Mouse (Mus musculus) heart, embryonic 10.5 days (tissue): Measurements from ENCODE around the gene Hist1h1d. TPM values are rescaled to one million over a fixed set of nuclear protein-coding genes. Genes with fewer than 3 reads are reported as not detected.
"Not testable (repeated sequence)": the region's sequence is repeated elsewhere in the genome, so short reads cannot be mapped to it uniquely, and the experiment has no call there.

ENCODE experiments used
- DNase-seq: peaks from one replicate; pipeline ENCODE4 v3.0.0-alpha.2; 2017; ENCODE audit warnings: low spot score
- H3K27ac ChIP-seq: fragments of 300-500 bp; sonication (generic); 2 replicates; pipeline ENCODE4 v1.5.1; 2016; ENCODE audit warnings: mild to moderate bottlenecking
- H3K27me3 ChIP-seq: fragments of 300-500 bp; sonication (generic); 2 replicates; pipeline ENCODE4 v1.6.1; 2016; ENCODE audit warnings: mild to moderate bottlenecking; ENCODE audit not compliant: poor library complexity, insufficient read depth, severe bottlenecking
- H3K36me3 ChIP-seq: fragments of 300-500 bp; sonication (generic); 2 replicates; pipeline ENCODE4 v1.6.1; 2016; ENCODE audit warnings: mild to moderate bottlenecking, moderate library complexity
- H3K4me1 ChIP-seq: fragments of 300-500 bp; sonication (generic); 2 replicates; pipeline ENCODE4 v1.6.1; 2016; ENCODE audit warnings: mild to moderate bottlenecking
- H3K4me3 ChIP-seq: fragments of 300-500 bp; sonication (generic); 2 replicates; pipeline ENCODE4 v1.5.1; 2016; ENCODE audit warnings: mild to moderate bottlenecking, moderate library complexity
- H3K9me3 ChIP-seq: fragments of 300-500 bp; sonication (generic); 2 replicates; pipeline ENCODE4 v1.6.1; 2016; ENCODE audit warnings: mild to moderate bottlenecking, moderate library complexity
- whole genome bisulfite sequencing: fragments of 180-500 bp; shearing (Covaris S2); methylation state at CpG from one replicate; pipeline ENCODE4 v1.1.7; 2016; 5-methylcytosine and 5-hydroxymethylcytosine counted together
- polyA plus RNA-seq: library from polyadenylated mRNA; unstranded; fragments of >200 nt; fragmentation: Nextera tagmentation; extraction: Ambion mirVana; gene quantifications from 2 replicates; pipeline ENCODE4 v1.2.1, GENCODE M21; 2016

Hist1h1d gene
- polyA plus RNA-seq, 1 experiment from 2014 or later = 0.36 TPM

DNA sequence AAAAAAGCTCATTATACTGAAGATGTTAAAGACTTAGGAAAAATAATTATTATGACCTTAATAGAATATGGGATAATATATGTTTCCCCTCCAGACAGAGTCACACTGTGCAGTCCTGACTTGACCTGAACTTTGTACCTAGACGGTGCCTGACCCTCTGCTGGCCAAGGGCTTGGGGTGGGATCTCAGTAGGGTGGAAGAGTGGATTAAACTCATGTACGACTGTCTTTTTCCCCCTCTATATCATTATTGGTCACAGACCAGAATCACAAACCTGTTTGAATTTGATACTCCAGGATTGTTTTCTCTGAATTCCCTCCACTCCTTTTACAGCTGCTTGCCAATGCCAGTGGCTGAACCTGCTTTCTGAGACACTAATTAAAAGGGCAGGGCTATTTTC is 7.6 kb downstream of the Hist1h1d start:
- H3K4me3 ChIP-seq, DNase-seq: not testable (repeated sequence)

GRCm38 (mm10) chr13:23561531-23561882 is 8.4 kb downstream of the Hist1h1d start:
- not testable (repeated sequence) for DNase-seq, H3K27ac ChIP-seq, H3K36me3 ChIP-seq, H3K27me3 ChIP-seq, H3K4me1 ChIP-seq, H3K9me3 ChIP-seq
- 0% methylated on average over 2 of the region's 5 CpGs for WGBS
- peak overlapping the region; percentile 55 for H3K4me3 ChIP-seq

More for the DNA sequence above, 7.6 kb downstream of the Hist1h1d start:
- H3K9me3 ChIP-seq, H3K4me1 ChIP-seq, H3K36me3 ChIP-seq, H3K27me3 ChIP-seq, H3K27ac ChIP-seq: not testable (repeated sequence)
- 44% methylated on average over 2 of the region's 2 CpGs for WGBS

DNA sequence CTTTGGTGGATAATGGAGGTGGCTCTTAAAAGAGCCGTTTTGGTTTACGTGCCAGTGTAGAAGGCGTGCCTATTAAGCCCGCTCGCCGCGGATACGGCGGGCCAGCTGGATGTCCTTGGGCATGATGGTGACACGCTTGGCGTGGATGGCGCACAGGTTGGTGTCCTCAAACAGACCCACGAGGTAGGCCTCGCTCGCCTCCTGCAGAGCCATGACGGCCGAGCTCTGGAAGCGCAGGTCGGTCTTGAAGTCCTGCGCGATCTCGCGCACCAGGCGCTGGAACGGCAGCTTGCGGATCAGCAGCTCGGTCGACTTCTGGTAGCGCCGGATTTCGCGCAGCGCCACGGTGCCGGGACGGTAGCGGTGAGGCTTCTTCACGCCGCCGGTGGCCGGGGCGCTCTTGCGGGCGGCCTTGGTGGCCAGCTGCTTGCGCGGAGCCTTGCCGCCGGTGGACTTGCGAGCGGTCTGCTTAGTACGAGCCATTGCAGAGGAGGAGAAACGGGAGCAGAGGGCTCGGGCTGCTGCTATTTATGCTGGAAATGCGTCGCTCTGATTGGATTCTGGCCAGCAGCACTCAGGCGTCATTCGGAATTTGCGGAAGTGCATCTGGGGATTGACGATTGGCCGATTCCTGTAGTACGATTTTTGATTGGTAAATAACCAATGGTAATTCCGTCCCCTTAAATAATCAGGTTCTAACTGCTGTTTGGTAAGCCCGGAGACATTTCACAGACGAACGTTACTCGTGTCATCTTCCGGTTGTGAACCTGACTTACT is 9.0 kb downstream of the Hist1h1d start, which contains the start of gene Hist1h3e:
Gene Hist1h3e (minus strand): TSS at position 487 of the 777 bp plus-strand sequence.
- not testable (repeated sequence) for H3K9me3 ChIP-seq, H3K36me3 ChIP-seq, H3K27me3 ChIP-seq, H3K4me1 ChIP-seq
- H3K4me3 ChIP-seq = peak within 1 kb of the TSS; percentile 55
- peak; percentile 98 for DNase-seq
- peak within 1 kb of the TSS; percentile 95 for H3K27ac ChIP-seq
- under 1% methylated on average over 64 of the region's 67 CpGs for WGBS

DNA sequence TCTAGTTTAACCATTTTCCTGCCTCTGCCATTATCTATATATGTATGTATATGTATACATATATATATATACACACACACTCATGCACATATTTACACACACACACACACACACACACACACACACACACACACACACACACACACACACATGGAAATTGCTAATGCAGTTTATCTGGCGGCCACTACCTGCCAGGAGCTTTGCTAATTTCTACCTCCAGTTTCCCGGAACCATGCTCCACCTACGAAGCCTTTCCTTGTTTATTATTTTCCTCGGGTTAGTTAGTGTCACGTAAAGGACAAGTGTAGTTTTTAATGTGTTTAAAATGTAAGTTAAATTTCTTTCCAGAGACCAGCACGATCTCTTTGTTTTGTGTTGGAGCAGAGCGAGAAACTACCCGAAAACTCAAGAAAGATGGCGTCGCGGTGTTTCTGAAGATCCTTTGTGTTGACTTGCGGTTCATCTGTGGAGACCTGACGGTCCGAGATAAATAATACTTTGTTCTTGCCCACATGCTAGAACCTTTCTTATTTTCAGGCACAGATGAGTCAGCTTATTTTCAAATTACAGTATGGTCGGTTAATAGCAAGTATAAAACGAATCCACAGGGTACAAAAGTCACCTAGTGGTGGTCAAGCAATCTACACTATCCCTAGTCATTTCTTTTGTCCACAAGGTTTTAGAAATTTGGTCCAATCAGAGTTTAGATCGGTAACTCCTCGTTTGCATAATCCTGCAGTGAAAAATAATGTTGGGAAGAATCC is 9.8 kb downstream of the Hist1h1d start:
- Histone ChIP-seq H3K27ac (peak overlapping the region; percentile 95), H3K36me3 (no peaks in the 10 kb centered on the region), H3K9me3 (no peaks in the 10 kb centered on the region), H3K4me1 (no peaks in the 10 kb centered on the region), H3K4me3 (peak overlapping the region; percentile 55), H3K27me3 (no peaks in the 10 kb centered on the region)
- DNase-seq = no peak
- 3% methylated on average over 18 of the region's 18 CpGs for WGBS

DNA sequence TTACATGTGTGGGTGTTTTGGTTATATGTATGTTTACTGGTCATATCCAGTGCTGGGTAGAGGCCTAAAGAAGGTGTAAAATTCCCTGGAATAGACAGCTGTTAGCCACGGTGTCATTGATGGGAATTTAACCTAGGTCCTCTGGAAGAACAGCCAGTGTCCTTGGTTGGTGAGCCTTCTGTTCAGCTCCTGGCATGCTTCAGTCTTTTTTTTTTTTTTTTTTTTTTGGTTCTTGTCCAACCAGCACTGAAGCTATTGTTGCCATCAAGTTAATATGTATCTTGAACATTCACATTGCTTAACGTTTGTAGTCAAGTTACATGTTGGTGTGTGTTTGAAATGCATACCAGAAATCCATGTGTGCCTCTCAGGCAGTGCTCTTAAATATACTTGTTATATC is 11.4 kb downstream of the Hist1h1d start:
- 87% methylated on average over 2 of the region's 2 CpGs for WGBS
- Histone ChIP-seq H3K4me3 (no peak overlapping the region), H3K4me1 (no peaks in the 10 kb centered on the region), H3K27me3 (no peaks in the 10 kb centered on the region), H3K9me3 (no peaks in the 10 kb centered on the region), H3K27ac (peak overlapping the region; percentile 95), H3K36me3 (no peaks in the 10 kb centered on the region)
- DNase-seq = no peak

- H3K9me3 ChIP-seq, H3K27me3 ChIP-seq, DNase-seq, H3K36me3 ChIP-seq, H3K4me1 ChIP-seq: not testable (repeated sequence)
- peak overlapping the region; percentile 50 for H3K4me3 ChIP-seq
- H3K27ac ChIP-seq = peak overlapping the region; percentile 90
- 4% methylated on average over 27 of the region's 41 CpGs for WGBS
These were observed 17.4 kb downstream of the Hist1h1d start for GRCm38 (mm10) chr13:23570261-23571021.

- peak within 1 kb of the TSS; percentile 90 for H3K27ac ChIP-seq
- H3K4me1 ChIP-seq = no peaks in the 10 kb centered on the region; the same call in 1 of the 2 replicates
- under 1% methylated on average over 18 of the region's 18 CpGs for WGBS
- no peaks in the 10 kb centered on the region for H3K9me3 ChIP-seq
- peak within 1 kb of the TSS; percentile 58 for H3K4me3 ChIP-seq
- H3K27me3 ChIP-seq = no peaks in the 10 kb centered on the region
- peak; percentile 89 for DNase-seq
- no peaks in the 10 kb centered on the region for H3K36me3 ChIP-seq
These were observed 18.0 kb downstream of the Hist1h1d start, which contains the start of the genes Hist1h2ae and Hist1h2bg for GRCm38 (mm10) chr13:23571022-23571503. Gene Hist1h2ae (minus strand): TSS chr13:23571220. Gene Hist1h2bg (plus strand): TSS chr13:23571396.

- not testable (repeated sequence) for H3K27me3 ChIP-seq, H3K9me3 ChIP-seq, H3K4me1 ChIP-seq, DNase-seq, H3K36me3 ChIP-seq
- Histone ChIP-seq H3K4me3 (peak overlapping the region; percentile 58), H3K27ac (peak overlapping the region; percentile 90)
- 3% methylated on average over 16 of the region's 34 CpGs for WGBS
These were observed 18.6 kb downstream of the Hist1h1d start for GRCm38 (mm10) chr13:23571504-23572217.

DNA sequence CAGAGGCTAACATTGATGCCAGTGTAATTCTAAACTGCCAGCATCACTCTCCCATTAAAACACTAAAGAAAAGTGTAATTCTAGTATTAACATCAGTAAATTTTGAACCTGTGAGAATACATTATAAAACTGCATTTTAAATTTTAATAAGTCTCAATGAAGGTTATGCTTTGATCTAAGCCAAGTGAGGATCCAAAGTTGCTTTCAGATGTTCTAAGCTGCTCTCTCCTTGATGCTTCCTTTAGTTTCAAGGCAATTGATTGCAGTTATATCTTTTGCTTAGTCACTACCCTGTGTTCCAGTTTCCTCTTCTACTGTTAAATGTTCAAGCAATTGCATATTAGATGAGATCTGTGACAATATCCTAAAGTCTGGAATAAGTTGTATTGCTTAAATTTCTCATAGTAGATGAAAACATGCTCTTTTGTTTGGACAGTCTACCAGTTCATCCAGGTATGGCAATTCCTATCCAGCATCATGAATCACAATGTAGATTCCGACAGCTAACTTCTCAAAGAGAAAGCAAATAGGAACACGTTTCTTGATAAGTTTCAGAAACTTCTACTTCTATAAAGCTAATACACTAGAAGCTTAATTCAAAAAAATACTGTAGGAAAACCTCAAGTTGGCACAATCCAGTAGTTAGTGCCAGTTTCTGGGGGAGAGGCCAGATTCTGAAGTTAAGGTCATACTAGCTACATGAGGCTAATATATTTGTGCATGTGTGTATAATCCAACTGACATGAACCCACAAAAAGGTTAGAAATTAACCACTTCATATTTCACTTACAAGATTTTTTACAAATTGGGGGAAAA is 19.4 kb downstream of the Hist1h1d start:
- Histone ChIP-seq H3K27ac (peak overlapping the region; percentile 87), H3K4me3 (peak overlapping the region; percentile 58), H3K27me3 (no peaks in the 10 kb centered on the region), H3K36me3 (no peaks in the 10 kb centered on the region), H3K9me3 (no peaks in the 10 kb centered on the region), H3K4me1 (peaks cover 5% of the 10 kb centered on the region; the same call in 1 of the 2 replicates)
- 45% methylated on average over 2 of the region's 2 CpGs for WGBS
- DNase-seq = no peak

DNA sequence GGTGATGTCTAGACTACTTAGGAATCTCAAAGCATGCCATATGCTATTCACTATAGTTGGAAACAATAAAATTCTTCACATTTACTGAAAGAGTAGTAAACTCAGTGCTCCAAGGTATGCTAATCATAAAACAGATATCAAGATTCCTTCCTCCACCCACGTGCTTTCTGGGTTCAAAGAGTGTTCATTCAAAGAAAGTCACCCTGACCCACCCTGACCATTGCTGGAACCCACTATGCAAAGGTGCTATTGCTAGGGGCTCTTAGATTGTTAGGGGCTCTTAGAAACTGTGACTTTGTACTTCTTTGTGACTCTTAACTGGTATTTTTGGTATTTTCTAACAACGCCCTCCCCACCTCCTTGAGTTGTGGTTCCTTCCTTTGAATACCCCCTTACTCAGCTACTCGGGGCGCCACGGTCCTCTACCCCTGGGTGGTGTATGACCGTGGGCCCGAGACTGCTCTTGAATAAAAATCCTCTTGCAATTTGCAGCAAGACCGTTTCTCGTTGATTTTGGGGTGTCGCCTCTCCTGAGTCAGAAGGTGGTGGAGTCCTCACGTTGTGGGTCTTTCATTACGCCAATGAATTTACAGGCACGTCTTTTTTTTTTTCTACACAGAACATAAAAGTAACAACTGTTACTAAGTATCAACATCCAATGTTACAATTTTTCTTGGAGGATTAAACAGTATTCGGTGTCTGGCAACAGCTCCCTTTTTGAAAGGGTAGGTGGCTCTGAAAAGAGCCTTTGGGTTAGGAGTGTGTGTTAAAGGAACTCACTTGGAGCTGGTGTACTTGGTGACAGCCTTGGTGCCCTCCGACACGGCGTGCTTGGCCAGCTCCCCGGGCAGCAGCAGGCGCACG is 20.2 kb downstream of the Hist1h1d start:
- H3K9me3 ChIP-seq, H3K27me3 ChIP-seq, DNase-seq, H3K36me3 ChIP-seq, H3K4me1 ChIP-seq: not testable (repeated sequence)
- 13% methylated on average over 20 of the region's 20 CpGs for WGBS
- peak overlapping the region; percentile 58 for H3K4me3 ChIP-seq
- H3K27ac ChIP-seq = peak overlapping the region; percentile 87
